Mouse (Mus musculus) cerebellum, adult 2 months (tissue): ENCODE measurements around the gene Cacnb4. TPM values are rescaled to one million over a fixed set of nuclear protein-coding genes. Genes with fewer than 3 reads are reported as not detected.

ENCODE experiments used
- DNase-seq, 2 experiments: peaks; one replicate each; pipeline ENCODE4 v3.0.0; 2021
- H3K27ac ChIP-seq: fragments of 200-500 bp; 2 replicates; pipeline ENCODE4 v1.5.1; 2012; ENCODE audit warnings: low read length, control low read depth, inconsistent platforms; ENCODE audit not compliant: insufficient read depth
- H3K27me3 ChIP-seq: fragments of 200-500 bp; 2 replicates; pipeline ENCODE4 v1.6.1; 2012; ENCODE audit warnings: inconsistent platforms, mild to moderate bottlenecking, low read length, moderate library complexity; ENCODE audit not compliant: control insufficient read depth, insufficient read depth
- H3K4me1 ChIP-seq: fragments of 200-500 bp; 2 replicates; pipeline ENCODE4 v1.6.1; 2011; ENCODE audit warnings: low read length; ENCODE audit not compliant: control insufficient read depth, insufficient read depth
- H3K4me3 ChIP-seq: fragments of 200-500 bp; replicated peaks from 2 replicates; pipeline ENCODE3; 2011; ENCODE audit warnings: mild to moderate bottlenecking, low read depth, low read length, control low read depth; ENCODE audit not compliant: insufficient read depth
- CTCF ChIP-seq: fragments of 200-500 bp; IDR thresholded peaks from 2 replicates; pipeline ENCODE4 v1.5.1; 2011; ENCODE audit warnings: low read depth, mild to moderate bottlenecking, control low read depth, low read length, moderate library complexity, borderline replicate concordance; ENCODE audit not compliant: insufficient read depth
- POLR2A ChIP-seq: fragments of 200-500 bp; IDR thresholded peaks from 2 replicates; pipeline ENCODE4 v1.6.1; 2011; ENCODE audit warnings: low read length, control low read depth, borderline replicate concordance; ENCODE audit not compliant: insufficient read depth
- WGBS: fragments of 180-500 bp; shearing (Covaris S2); methylation state at CpG from one replicate; pipeline ENCODE4 v1.1.7; 2018; 5-methylcytosine and 5-hydroxymethylcytosine counted together
- polyA plus RNA-seq: library from polyadenylated mRNA; depleted of rRNA; stranded (reverse); fragments of >200 nt; gene quantifications from 2 replicates; pipeline ENCODE4 v1.2.3, GENCODE M21; 2012

Cacnb4 gene
- polyA plus RNA-seq, 1 experiment, result 64.7 TPM

- DNase-seq, result peak; percentile 63 to 64
- Histone ChIP-seq H3K27ac (0 out of 2 replicates have a peak overlapping the region, but pooled peaks have one; percentile 4), H3K27me3 (no peaks in the 10 kb centered on the region), H3K4me3 (peak overlapping the region; percentile 97), H3K4me1 (peaks cover 9% of the 10 kb centered on the region; the same call in 1 of the 2 replicates)
- TF ChIP-seq CTCF (no peak), POLR2A (no peak)
- 1% methylated on average over 19 of the region's 19 CpGs for WGBS
These were observed 1.7 kb downstream of the Cacnb4 start for GRCm38 (mm10) chr2:52674886-52675277.

- WGBS, result 89% methylated on average over 1 of the region's 1 CpGs
- H3K27ac ChIP-seq, result no peak overlapping the region
- TF ChIP-seq POLR2A, result no peak
- no peak for TF ChIP-seq CTCF
- H3K4me3 ChIP-seq, result no peak overlapping the region
- H3K27me3 ChIP-seq, result no peaks in the 10 kb centered on the region
- H3K4me1 ChIP-seq, result peaks cover 9% of the 10 kb centered on the region; the same call in 1 of the 2 replicates
- no peak for DNase-seq
These were observed 3.5 kb downstream of the Cacnb4 start for GRCm38 (mm10) chr2:52673172-52673571.

DNA sequence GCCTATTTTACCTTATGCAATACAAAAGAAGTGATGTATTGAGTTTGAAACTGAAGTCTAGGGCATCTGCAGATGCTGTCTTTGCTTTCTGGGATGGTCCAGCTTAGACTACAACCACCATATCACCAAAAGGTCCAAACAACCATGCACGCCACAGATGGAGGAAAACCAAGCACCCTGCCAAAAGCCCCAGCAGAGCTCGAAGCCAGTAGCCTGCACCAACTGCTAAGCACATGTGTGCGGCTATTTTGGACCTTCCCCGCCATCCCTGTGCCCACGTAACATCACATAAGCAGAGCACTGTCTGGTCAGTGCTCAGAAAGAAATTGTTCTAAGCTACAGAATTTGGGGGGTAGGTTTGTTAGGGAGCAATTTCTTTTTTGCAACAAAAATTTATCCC is 5.9 kb downstream of the Cacnb4 start:
- H3K4me1 ChIP-seq, result peaks cover 9% of the 10 kb centered on the region; the same call in 1 of the 2 replicates
- DNase-seq, result peak; percentile 62 to 72
- WGBS, result 8% methylated on average over 5 of the region's 5 CpGs
- H3K27me3 ChIP-seq, result no peaks in the 10 kb centered on the region
- H3K27ac ChIP-seq, result peak overlapping the region; percentile 71
- no peak overlapping the region for H3K4me3 ChIP-seq
- TF ChIP-seq CTCF (no peak), POLR2A (no peak)

- WGBS, result 73% methylated on average over 6 of the region's 6 CpGs
- Histone ChIP-seq H3K4me3 (no peak overlapping the region), H3K4me1 (peaks cover 9% of the 10 kb centered on the region; the same call in 1 of the 2 replicates), H3K27me3 (no peaks in the 10 kb centered on the region), H3K27ac (no peak overlapping the region)
- DNase-seq, result no peak
- TF ChIP-seq CTCF (no peak), POLR2A (no peak)
These were observed 8.2 kb downstream of the Cacnb4 start for GRCm38 (mm10) chr2:52668480-52668879.

GRCm38 (mm10) chr2:52656722-52657121 is 19.9 kb downstream of the Cacnb4 start:
- Histone ChIP-seq H3K4me1 (peaks cover 13% of the 10 kb centered on the region), H3K4me3 (no peak overlapping the region), H3K27ac (no peak overlapping the region), H3K27me3 (no peaks in the 10 kb centered on the region)
- no peak for DNase-seq
- WGBS, result 83% methylated on average over 5 of the region's 5 CpGs
- TF ChIP-seq CTCF (no peak), POLR2A (no peak)

GRCm38 (mm10) chr2:52654541-52654940 is 22.1 kb downstream of the Cacnb4 start:
- WGBS, result 59% methylated on average over 4 of the region's 4 CpGs
- Histone ChIP-seq H3K4me3 (no peak overlapping the region), H3K27me3 (no peaks in the 10 kb centered on the region)

GRCm38 (mm10) chr2:52651547-52651946 is 25.1 kb downstream of the Cacnb4 start:
- H3K4me1 ChIP-seq, result peaks cover 13% of the 10 kb centered on the region; the same call in 1 of the 2 replicates
- H3K27ac ChIP-seq, result no peak overlapping the region
- DNase-seq, result no peak
- 86% methylated on average over 6 of the region's 6 CpGs for WGBS
- H3K4me3 ChIP-seq, result no peak overlapping the region
- no peak for TF ChIP-seq POLR2A
- no peak for TF ChIP-seq CTCF
- no peaks in the 10 kb centered on the region for H3K27me3 ChIP-seq

More at GRCm38 (mm10) chr2:52654541-52654940, 22.1 kb downstream of the Cacnb4 start:
- Histone ChIP-seq H3K27ac (no peak overlapping the region), H3K4me1 (peaks cover 4% of the 10 kb centered on the region; the same call in 1 of the 2 replicates)
- DNase-seq, result no peak
- no peak for TF ChIP-seq POLR2A
- no peak for TF ChIP-seq CTCF

DNA sequence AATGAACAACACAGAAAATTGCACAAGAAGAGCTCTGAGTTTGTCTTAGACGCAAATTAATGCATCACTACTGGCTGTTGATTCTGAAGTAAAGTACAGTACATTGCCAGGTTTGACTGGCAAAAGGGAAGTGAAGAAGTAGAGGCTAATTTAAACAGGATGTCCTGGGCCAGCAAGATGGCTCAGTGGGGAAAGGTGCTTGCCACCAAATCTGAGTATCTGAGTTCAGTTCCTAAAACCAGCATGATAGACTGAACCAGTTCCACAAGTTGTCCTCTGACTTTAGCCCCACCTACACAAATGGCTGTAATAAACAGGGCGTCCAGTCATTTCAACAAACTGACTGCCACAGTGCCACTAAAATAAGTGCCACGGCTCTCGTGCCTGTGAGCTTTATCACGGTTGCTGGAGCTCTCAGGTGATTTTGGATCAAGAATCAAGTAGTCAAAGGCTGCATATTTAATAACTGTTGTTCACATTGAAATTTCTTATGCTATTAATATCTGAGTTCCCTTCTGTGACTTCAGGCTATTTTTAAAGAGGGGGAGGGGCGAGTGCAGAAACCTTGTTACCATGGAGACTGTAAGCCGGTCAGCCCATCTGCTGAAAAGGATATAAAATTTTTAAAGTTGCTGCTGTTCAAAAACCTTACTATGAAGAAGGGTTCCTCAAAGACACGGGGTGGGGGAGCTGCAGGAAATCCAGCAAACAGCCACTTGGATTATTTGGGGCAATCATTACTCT is 29.2 kb downstream of the Cacnb4 start:
- Histone ChIP-seq H3K4me1 (peaks cover 18% of the 10 kb centered on the region), H3K27ac (no peak overlapping the region), H3K27me3 (no peaks in the 10 kb centered on the region), H3K4me3 (no peak overlapping the region)
- 27% methylated on average over 8 of the region's 8 CpGs for WGBS
- TF ChIP-seq CTCF, result no peak
- no peak for TF ChIP-seq POLR2A
- DNase-seq, result peak in 1 of 2 experiments; percentile 50
